Mouse (Mus musculus) layer of hippocampus, adult 11-12 months (tissue): ENCODE data around the gene Anxa11.
"Not testable (repeated sequence)": the region's sequence is repeated elsewhere in the genome, so short reads cannot be mapped to it uniquely, and the experiment has no call there.

Experiments
- DNase-seq: peaks from one replicate; pipeline ENCODE4 v3.0.0; 2022; ENCODE audit warnings: low spot score

The Anxa11 gene

GRCm38 (mm10) chr14:25841579-25841978, 377 bp upstream of the Anxa11 start:
- DNase-seq = no peak

- DNase-seq = no peak
These were observed 690 bp downstream of the Anxa11 start for GRCm38 (mm10) chr14:25842688-25843003.

- DNase-seq = no peak
These were observed 2.4 kb downstream of the Anxa11 start for GRCm38 (mm10) chr14:25844372-25844771.

GRCm38 (mm10) chr14:25845832-25846383, 4.0 kb downstream of the Anxa11 start:
- DNase-seq = no peak

- DNase-seq = no peak
These were observed 4.6 kb downstream of the Anxa11 start for GRCm38 (mm10) chr14:25846516-25846915.

GRCm38 (mm10) chr14:25847660-25848059, 5.7 kb downstream of the Anxa11 start:
- DNase-seq = no peak

- DNase-seq = no peak
These were observed 6.3 kb downstream of the Anxa11 start for GRCm38 (mm10) chr14:25848237-25848636.

- DNase-seq = not testable (repeated sequence)
These were observed 6.8 kb downstream of the Anxa11 start for GRCm38 (mm10) chr14:25848708-25849107.

- DNase-seq = no peak
These were observed 8.5 kb downstream of the Anxa11 start for GRCm38 (mm10) chr14:25850433-25850832.

- no peak for DNase-seq
These were observed 9.2 kb downstream of the Anxa11 start for GRCm38 (mm10) chr14:25851189-25851588.

GRCm38 (mm10) chr14:25852121-25852561, 10.2 kb downstream of the Anxa11 start:
- peak; percentile 65 for DNase-seq

- DNase-seq = no peak
These were observed 11.3 kb downstream of the Anxa11 start for GRCm38 (mm10) chr14:25853295-25853694.

- no peak for DNase-seq
These were observed 11.9 kb downstream of the Anxa11 start for GRCm38 (mm10) chr14:25853717-25854452.

- no peak for DNase-seq
These were observed 13.4 kb downstream of the Anxa11 start for GRCm38 (mm10) chr14:25855241-25855885.

- DNase-seq = no peak
These were observed 15.2 kb downstream of the Anxa11 start for GRCm38 (mm10) chr14:25857168-25857621.

GRCm38 (mm10) chr14:25857940-25858339, 16.0 kb downstream of the Anxa11 start:
- DNase-seq = no peak

- no peak for DNase-seq
These were observed 20.0 kb downstream of the Anxa11 start for GRCm38 (mm10) chr14:25861771-25862530.

GRCm38 (mm10) chr14:25863721-25864120, 21.8 kb downstream of the Anxa11 start:
- no peak for DNase-seq

GRCm38 (mm10) chr14:25865251-25865650, 23.3 kb downstream of the Anxa11 start:
- DNase-seq = no peak

- DNase-seq = no peak
These were observed 24.4 kb downstream of the Anxa11 start for GRCm38 (mm10) chr14:25866384-25866783.

- DNase-seq = no peak
These were observed 24.9 kb downstream of the Anxa11 start for GRCm38 (mm10) chr14:25866832-25867231.

- DNase-seq = no peak
These were observed 25.9 kb downstream of the Anxa11 start for GRCm38 (mm10) chr14:25867834-25868233.

GRCm38 (mm10) chr14:25868706-25869105, 26.8 kb downstream of the Anxa11 start:
- DNase-seq = no peak
